Mouse (Mus musculus) liver, embryonic 12.5 days (tissue): Measurements from ENCODE around the gene Gm20683. TPM values are rescaled to one million over a fixed set of nuclear protein-coding genes. Genes with fewer than 3 reads are reported as not detected.
A peak's percentile ranks its signal among the peaks of the same experiment; 100 is the strongest.

Source experiments
- ATAC-seq: fragments of 200-750 bp; cut with Nextera tagmentation; 2 replicates; pipeline ENCODE4 v1.8.0; 2017; ENCODE audit warnings: moderate number of reproducible peaks, mild to moderate bottlenecking, moderate library complexity
- H3K27ac ChIP-seq: fragments of 300-500 bp; sonication (generic); 2 replicates; pipeline ENCODE4 v1.5.1; 2016; ENCODE audit warnings: mild to moderate bottlenecking
- H3K27me3 ChIP-seq: fragments of 300-500 bp; sonication (generic); replicated peaks from 2 replicates; pipeline ENCODE4 v1.6.1; 2016; ENCODE audit warnings: mild to moderate bottlenecking, moderate library complexity
- H3K36me3 ChIP-seq: fragments of 300-500 bp; sonication (generic); 2 replicates; pipeline ENCODE4 v1.6.1; 2016; ENCODE audit warnings: mild to moderate bottlenecking, moderate library complexity
- H3K4me1 ChIP-seq: fragments of 300-500 bp; sonication (generic); 2 replicates; pipeline ENCODE4 v1.6.1; 2016
- H3K4me2 ChIP-seq: fragments of 300-500 bp; sonication (generic); 2 replicates; pipeline ENCODE4 v1.6.1; 2016; ENCODE audit warnings: mild to moderate bottlenecking, moderate library complexity
- H3K4me3 ChIP-seq: fragments of 300-500 bp; sonication (generic); 2 replicates; pipeline ENCODE4 v1.5.1; 2016; ENCODE audit warnings: mild to moderate bottlenecking, moderate library complexity
- H3K9ac ChIP-seq: fragments of 300-500 bp; sonication (generic); 2 replicates; pipeline ENCODE4 v1.6.1; 2016; ENCODE audit warnings: mild to moderate bottlenecking, moderate library complexity
- H3K9me3 ChIP-seq: fragments of 300-500 bp; sonication (generic); replicated peaks from 2 replicates; pipeline ENCODE4 v1.6.1; 2016; ENCODE audit warnings: mild to moderate bottlenecking, moderate library complexity
- WGBS: fragments of 180-500 bp; shearing (Covaris S2); methylation state at CpG from one replicate; pipeline ENCODE4 v1.1.7; 2016; ENCODE audit not compliant: insufficient replicate concordance; 5-methylcytosine and 5-hydroxymethylcytosine counted together
- polyA plus RNA-seq: library from polyadenylated mRNA; unstranded; fragments of >200 nt; fragmentation: Nextera tagmentation; extraction: Ambion mirVana; gene quantifications from 2 replicates; pipeline ENCODE4 v1.2.1, GENCODE M21; 2016

Gene Gm20683
- polyA plus RNA-seq, 1 experiment from 2014 or later = 0.64 TPM

DNA sequence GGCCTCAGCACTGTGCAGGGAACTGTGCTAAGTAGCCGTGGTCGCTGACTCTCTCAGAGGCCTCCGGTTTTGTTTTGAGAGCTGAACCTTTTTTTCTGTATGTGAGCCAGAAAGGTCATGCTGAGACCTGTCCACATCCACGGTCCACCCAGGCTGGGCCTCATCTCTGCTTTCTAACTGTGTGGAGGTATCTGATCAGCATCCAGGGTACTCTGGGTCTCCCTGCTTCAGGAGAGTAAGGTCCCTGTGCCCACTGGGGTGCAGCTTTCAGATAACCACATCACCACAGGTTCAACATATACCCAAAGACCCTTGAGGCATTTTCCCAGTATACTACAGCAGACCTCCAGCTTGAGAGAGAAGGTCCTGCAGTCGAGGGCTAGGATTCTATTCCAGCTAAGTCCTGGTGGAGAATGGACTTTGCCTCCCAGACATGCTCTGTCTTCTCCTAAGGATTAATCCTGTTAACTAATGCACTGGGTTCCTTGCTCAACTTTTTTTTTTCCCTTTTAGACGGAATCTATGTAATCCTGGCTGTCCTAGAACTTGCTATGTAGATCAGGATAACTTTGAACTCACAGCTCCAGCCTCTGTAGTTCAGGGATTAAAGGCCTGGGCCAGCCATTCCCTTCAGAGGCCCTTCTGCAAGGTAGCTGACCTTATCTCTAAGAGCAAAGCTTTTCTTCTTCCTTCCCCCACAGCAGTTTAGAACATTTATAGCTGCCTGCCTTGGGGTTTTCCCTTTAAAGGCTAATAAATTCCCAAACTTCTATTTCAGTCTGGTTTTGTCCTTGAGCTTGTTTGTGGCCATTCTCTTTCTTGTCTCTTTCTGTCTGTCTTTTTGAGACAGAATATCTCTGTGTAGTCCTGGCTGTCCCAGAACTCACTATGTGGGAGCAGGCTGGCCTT lies 20.4 kb upstream of the Gm20683 start:
- peak overlapping the region; percentile 69 for H3K4me3 ChIP-seq
- peak; percentile 23; the same call in 1 of the 2 replicates for ATAC-seq
- no peaks in the 10 kb centered on the region for H3K27me3 ChIP-seq
- H3K27ac ChIP-seq = peak overlapping the region; percentile 74
- H3K9me3 ChIP-seq = no peaks in the 10 kb centered on the region
- peaks cover 36% of the 10 kb centered on the region for H3K36me3 ChIP-seq
- peaks cover 44% of the 10 kb centered on the region for H3K4me1 ChIP-seq
- H3K9ac ChIP-seq = peak overlapping the region; percentile 80
- H3K4me2 ChIP-seq = peak overlapping the region; percentile 91
- 12% methylated on average over 6 of the region's 6 CpGs for WGBS

DNA sequence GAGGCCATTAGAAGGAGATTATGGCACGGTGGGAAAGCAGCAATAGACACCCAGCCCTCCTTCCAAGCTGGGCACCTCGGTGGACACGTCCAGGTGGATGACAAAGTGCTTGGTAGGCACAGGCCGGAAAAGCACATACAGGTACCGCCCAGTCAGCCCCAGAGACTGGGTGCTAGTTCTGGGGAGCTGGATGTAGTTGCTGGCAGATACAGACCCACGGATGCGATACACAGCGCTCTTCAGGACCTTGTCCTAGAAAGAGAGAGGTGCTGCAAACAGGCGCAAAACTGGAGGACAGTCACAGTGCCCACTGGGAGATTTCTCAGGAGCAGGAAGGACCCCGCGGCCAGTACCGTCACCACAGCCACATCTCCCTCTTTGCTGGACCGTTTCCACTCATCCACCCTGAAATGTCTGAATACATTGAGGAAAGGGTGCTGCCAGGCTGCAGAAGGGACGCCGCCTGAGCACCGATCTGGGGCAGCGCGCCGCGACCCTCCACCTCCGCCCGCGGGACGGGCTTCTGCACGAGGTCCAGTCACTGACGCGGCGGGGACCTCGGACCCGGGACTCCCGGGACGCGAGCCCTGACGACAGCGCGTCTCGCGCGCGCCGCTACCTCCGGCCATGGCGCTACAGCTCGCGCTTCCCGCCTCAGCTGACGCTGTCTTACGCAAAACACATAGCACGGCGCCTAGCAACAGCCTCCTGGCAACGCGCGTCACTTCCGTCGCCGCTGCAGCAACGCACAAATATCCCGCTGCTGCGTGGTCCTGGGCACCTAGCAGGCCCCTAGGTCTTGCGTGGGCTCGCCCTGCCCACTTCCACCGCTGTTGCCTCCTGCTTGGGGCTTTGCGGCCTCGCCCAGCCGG lies 19.5 kb upstream of the Gm20683 start, which contains the start of gene Wdr90:
Wdr90 (minus strand) TSS at position 670 of the 872 bp plus-strand sequence.
- peak; percentile 85 for ATAC-seq
- H3K4me2 ChIP-seq = peak within 1 kb of the TSS; percentile 91
- H3K9ac ChIP-seq = peak within 1 kb of the TSS; percentile 80
- H3K27ac ChIP-seq = peak within 1 kb of the TSS; percentile 74
- peaks cover 35% of the 10 kb centered on the region for H3K4me1 ChIP-seq
- H3K36me3 ChIP-seq = peaks cover 37% of the 10 kb centered on the region
- WGBS = 6% methylated on average over 65 of the region's 65 CpGs
- H3K27me3 ChIP-seq = no peaks in the 10 kb centered on the region
- peak within 1 kb of the TSS; percentile 69 for H3K4me3 ChIP-seq
- no peaks in the 10 kb centered on the region for H3K9me3 ChIP-seq

DNA sequence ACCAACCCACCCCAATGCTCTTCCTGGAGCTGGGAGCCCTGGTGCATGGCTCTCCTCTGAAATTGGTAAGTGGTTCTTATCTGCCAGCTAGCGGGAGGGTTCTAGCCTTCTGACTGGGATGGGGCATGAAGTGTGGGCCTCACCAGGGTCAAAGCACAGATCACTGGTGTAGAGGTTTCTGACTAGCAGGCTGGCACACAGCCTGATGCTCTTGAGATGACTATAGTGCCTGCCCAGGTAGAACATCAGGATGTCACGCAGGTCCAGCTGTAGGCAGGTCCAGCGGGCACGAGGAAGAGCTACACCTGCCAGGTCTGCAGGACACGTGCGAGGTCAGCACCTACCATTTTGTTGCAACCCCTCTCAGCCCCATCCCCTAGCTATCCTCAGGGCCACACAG lies 18.7 kb upstream of the Gm20683 start:
- Histone ChIP-seq H3K4me3 (peak overlapping the region; percentile 69), H3K36me3 (peaks cover 38% of the 10 kb centered on the region), H3K9ac (peak overlapping the region; percentile 80), H3K4me2 (peak overlapping the region; percentile 91), H3K27ac (peak overlapping the region; percentile 74; the same call in 1 of the 2 replicates), H3K9me3 (no peaks in the 10 kb centered on the region), H3K27me3 (no peaks in the 10 kb centered on the region), H3K4me1 (peaks cover 29% of the 10 kb centered on the region)
- ATAC-seq = no peak
- 87% methylated on average over 6 of the region's 6 CpGs for WGBS

- Histone ChIP-seq H3K27me3 (no peaks in the 10 kb centered on the region), H3K4me2 (peak within 1 kb of the TSS; percentile 89), H3K4me3 (peak within 1 kb of the TSS; percentile 82), H3K9me3 (no peaks in the 10 kb centered on the region), H3K27ac (peak within 1 kb of the TSS; percentile 91), H3K36me3 (peaks cover 82% of the 10 kb centered on the region), H3K4me1 (peaks cover 40% of the 10 kb centered on the region), H3K9ac (peak within 1 kb of the TSS; percentile 91)
- peak; percentile 93 for ATAC-seq
- WGBS = under 1% methylated on average over 21 of the region's 21 CpGs
Measured at GRCm38 (mm10) chr17:25844396-25844901, 2.9 kb upstream of the Gm20683 start, which contains the start of gene Rhot2. TSS of gene Rhot2 (minus strand) at chr17:25844851.

- Histone ChIP-seq H3K4me1 (peaks cover 46% of the 10 kb centered on the region), H3K36me3 (peaks cover 82% of the 10 kb centered on the region), H3K9me3 (no peaks in the 10 kb centered on the region), H3K4me2 (peak overlapping the region; percentile 89), H3K4me3 (peak overlapping the region; percentile 82), H3K27ac (peak overlapping the region; percentile 91), H3K27me3 (no peaks in the 10 kb centered on the region), H3K9ac (peak overlapping the region; percentile 91)
- 2% methylated on average over 35 of the region's 38 CpGs for WGBS
- peak; percentile 51 for ATAC-seq
Measured at GRCm38 (mm10) chr17:25843636-25844395, 2.3 kb upstream of the Gm20683 start.

DNA sequence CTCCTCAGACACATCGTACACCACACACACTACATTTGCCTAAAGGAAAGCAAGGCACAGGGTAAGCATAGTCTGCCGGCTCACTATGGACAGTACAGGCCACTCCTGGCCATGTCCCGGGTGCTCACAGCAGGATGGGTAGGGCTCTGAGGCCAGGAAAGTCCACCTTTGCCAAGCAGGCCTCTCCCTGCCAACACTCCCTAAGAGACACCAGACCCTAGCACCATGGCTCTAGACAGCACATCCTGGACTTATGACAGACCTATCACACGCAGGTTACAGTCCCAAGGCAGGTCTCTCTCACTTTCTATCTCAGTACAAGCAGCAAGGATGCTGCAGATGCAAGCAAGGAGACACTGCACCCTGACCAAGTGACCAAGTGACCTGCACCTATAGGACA lies 1.6 kb upstream of the Gm20683 start:
- peak overlapping the region; percentile 82 for H3K4me3 ChIP-seq
- H3K27me3 ChIP-seq = no peaks in the 10 kb centered on the region
- 88% methylated on average over 4 of the region's 4 CpGs for WGBS
- no peaks in the 10 kb centered on the region for H3K9me3 ChIP-seq
- ATAC-seq = no peak
- H3K4me1 ChIP-seq = peaks cover 47% of the 10 kb centered on the region
- H3K9ac ChIP-seq = peak overlapping the region; percentile 91
- peak overlapping the region; percentile 89 for H3K4me2 ChIP-seq
- peaks cover 82% of the 10 kb centered on the region for H3K36me3 ChIP-seq
- H3K27ac ChIP-seq = peak overlapping the region; percentile 91

GRCm38 (mm10) chr17:25842509-25842908 lies 946 bp upstream of the Gm20683 start:
- ATAC-seq = no peak
- H3K9ac ChIP-seq = no peak overlapping the region
- H3K27ac ChIP-seq = no peak overlapping the region
- H3K9me3 ChIP-seq = no peaks in the 10 kb centered on the region
- H3K36me3 ChIP-seq = peaks cover 82% of the 10 kb centered on the region
- peaks cover 53% of the 10 kb centered on the region for H3K4me1 ChIP-seq
- H3K4me2 ChIP-seq = no peak overlapping the region; the same call in 1 of the 2 replicates
- no peak overlapping the region for H3K4me3 ChIP-seq
- WGBS = 84% methylated on average over 3 of the region's 3 CpGs
- H3K27me3 ChIP-seq = no peaks in the 10 kb centered on the region

DNA sequence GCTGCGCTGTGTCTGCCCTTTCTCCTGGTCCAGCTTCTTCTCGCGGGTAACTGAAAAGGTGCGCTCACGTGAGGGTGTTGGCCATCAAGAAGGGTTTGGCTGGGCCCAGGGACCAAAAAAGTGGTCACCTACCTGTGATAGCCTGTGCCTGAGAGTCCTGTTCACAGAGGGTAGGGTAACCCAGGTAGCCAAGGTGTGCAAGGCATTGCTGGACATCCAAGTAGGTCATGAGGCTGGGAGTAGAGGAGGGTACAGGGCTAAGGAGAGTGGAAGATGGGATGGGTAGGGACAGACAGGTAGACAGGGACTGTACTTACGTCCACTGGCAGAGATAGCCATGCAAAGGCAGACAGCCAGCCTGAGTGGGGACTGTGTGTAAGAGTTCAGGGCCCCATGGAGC lies 1.0 kb downstream of the Gm20683 start:
- Histone ChIP-seq H3K27ac (no peak overlapping the region), H3K4me2 (no peak overlapping the region), H3K4me1 (peaks cover 73% of the 10 kb centered on the region), H3K36me3 (peaks cover 70% of the 10 kb centered on the region), H3K4me3 (no peak overlapping the region), H3K27me3 (no peaks in the 10 kb centered on the region), H3K9me3 (no peaks in the 10 kb centered on the region), H3K9ac (no peak overlapping the region)
- no peak for ATAC-seq
- 90% methylated on average over 6 of the region's 6 CpGs for WGBS

DNA sequence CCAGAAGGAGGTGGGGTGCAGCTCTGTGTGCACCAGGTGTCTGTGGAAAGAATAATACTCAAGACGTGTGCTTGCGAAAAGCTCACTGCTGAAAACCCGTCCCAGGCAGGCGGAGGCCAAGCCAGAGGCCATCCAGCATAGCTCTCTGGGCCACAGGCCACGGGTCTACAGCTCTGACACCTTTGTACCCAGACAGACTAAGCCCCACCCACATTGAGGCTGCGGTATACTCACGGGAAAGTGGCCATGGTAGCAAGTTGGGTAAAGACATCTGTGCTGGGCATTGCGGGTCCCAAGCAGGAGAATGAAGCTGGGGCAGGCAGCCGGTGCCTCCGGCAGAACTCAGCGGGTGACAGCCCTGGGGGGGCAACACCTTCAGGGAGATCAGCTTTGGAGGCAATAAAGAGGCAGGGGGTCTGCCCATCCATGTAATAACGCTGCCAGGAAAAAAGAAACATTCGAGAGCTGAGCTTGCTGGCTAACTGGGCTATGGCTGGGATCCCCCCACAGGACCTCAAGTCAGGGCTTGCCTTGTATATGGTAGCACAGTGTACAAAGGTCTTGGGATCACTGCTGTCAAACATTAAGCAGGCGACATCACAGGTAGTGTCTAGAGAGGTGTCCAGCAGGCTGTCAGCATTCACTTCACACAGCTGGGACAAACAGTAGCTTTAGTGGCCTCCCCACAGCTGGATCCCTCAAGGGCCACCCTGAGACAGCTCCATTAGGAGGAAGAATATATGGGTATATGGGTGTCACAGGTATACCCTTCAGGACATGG lies 1.9 kb downstream of the Gm20683 start:
- peak overlapping the region; percentile 48 for H3K27ac ChIP-seq

DNA sequence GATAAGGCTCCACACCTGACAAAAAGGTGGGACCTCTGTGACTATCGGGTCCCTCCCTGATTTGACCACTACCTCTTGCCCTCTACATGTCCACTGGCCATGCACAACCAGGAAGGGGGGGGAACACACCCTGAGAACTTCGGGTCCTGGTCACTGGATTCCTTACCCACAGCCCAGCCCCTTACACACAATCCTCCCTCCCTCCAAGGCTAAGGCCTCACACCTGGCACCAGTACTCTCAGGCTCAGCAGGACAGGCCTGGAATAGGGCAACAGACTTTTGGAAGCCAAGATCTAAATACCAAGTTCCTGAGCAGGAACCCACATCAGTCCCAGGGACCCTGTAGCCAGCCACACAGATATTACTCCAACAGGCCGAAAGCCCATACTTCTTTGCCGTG lies 2.7 kb downstream of the Gm20683 start:
- no peak overlapping the region for H3K4me2 ChIP-seq
- no peak overlapping the region for H3K9ac ChIP-seq
- peaks cover 77% of the 10 kb centered on the region for H3K36me3 ChIP-seq
- ATAC-seq = no peak
- H3K27me3 ChIP-seq = no peaks in the 10 kb centered on the region
- peaks cover 78% of the 10 kb centered on the region for H3K4me1 ChIP-seq
- H3K4me3 ChIP-seq = no peak overlapping the region
- no peaks in the 10 kb centered on the region for H3K9me3 ChIP-seq
- 83% methylated on average over 4 of the region's 4 CpGs for WGBS
- H3K27ac ChIP-seq = peak overlapping the region; percentile 48

More for the DNA sequence above, 1.9 kb downstream of the Gm20683 start:
- 79% methylated on average over 14 of the region's 14 CpGs for WGBS
- no peak overlapping the region for H3K4me2 ChIP-seq
- H3K9ac ChIP-seq = no peak overlapping the region; the same call in 1 of the 2 replicates
- peaks cover 74% of the 10 kb centered on the region for H3K4me1 ChIP-seq
- no peaks in the 10 kb centered on the region for H3K27me3 ChIP-seq
- H3K4me3 ChIP-seq = no peak overlapping the region
- no peak for ATAC-seq
- H3K9me3 ChIP-seq = no peaks in the 10 kb centered on the region
- H3K36me3 ChIP-seq = peaks cover 72% of the 10 kb centered on the region
